Mouse (Mus musculus): ENCODE results near the gene Tbc1d9b. TPM values are rescaled to one million over a fixed set of nuclear protein-coding genes. Genes with fewer than 3 reads are reported as not detected.
"Not testable (repeated sequence)": the region's sequence is repeated elsewhere in the genome, so short reads cannot be mapped to it uniquely, and the experiment has no call there.

Gene Tbc1d9b
- polyA plus RNA-seq, 1 experiment from 2014 or later: 37.3 TPM

DNA sequence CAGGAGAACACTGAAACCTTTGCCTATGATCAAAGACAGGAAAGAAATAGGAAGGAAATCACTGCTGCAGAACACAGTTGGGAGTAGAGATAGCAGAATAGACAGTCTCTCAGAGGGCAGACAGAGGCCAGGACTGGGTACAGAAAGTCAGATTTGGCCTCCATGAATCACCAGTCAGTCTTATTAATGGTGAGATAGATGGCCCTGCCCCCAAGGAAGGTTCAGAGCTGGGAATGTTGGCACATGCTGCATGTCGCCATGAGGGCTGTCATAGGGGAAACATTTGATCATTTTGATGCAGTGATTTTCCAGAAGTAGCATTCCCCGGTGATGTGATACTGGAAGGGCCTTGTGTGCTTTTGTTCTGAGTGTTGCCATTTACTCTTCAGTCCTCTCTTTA is 31.5 kb upstream of the Tbc1d9b start:
- 82% methylated on average over 2 of the region's 2 CpGs for WGBS
- no peak overlapping the region for H3K9ac ChIP-seq (ENCODE audit: low read length)
- H3K27ac ChIP-seq (ENCODE audit: low read depth): no peak overlapping the region
- no peaks in the 10 kb centered on the region for H3K9me3 ChIP-seq (ENCODE audit: control insufficient read depth, low read length)
- no peak overlapping the region for H3K4me2 ChIP-seq (ENCODE audit: low read length)
- H3K4me1 ChIP-seq (replicated peaks; ENCODE audit: control insufficient read depth, insufficient read depth, low read length): no peaks in the 10 kb centered on the region
- no peak overlapping the region for H3K4me3 ChIP-seq (ENCODE audit: low read depth, low read length)
- peaks cover 19% of the 10 kb centered on the region for H3K36me3 ChIP-seq (ENCODE audit: control insufficient read depth, insufficient read depth, low read length)
- no peaks in the 10 kb centered on the region for H3K27me3 ChIP-seq (replicated peaks; ENCODE audit: control insufficient read depth, insufficient read depth, low read length)
- no peak for DNase-seq (ENCODE audit: low spot score)
- no peak for ATAC-seq (replicated peaks; ENCODE audit: low FRiP score, low TSS enrichment, low read depth)

DNA sequence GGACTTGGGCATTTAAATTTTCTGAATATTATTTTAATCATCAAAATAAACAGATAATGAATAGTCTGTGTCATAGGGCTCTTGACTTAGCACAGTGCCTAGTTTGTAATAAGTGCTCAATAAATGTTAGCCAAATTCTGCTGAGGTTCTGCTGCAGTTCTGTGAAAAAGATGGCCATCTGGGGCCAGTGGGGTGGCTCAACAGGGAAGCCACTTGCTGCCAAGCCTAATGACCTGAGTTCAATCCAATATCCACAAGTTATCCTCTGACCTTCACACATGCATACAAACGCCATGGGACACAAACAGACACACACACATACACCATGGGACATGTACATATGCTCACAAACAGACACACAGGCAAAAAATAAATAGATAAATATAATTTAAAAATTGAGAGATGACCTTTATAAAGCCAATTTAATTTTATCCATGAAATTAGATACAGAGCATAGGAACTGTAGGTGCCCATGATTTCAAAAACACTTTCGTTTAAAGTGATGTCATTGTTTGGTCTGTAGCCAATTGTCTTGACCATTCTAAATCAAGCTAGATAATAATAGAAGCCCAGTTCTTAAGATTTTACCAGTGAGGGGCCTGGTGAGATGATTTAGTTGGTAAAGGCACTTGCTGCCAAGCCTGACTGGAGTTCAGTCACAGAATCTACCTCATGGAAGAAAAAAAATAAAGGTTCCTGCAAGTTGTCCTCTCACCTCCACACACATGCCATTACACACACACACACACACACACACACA is 30.5 kb upstream of the Tbc1d9b start:
- no peaks in the 10 kb centered on the region for H3K4me1 ChIP-seq (replicated peaks; ENCODE audit: control insufficient read depth, insufficient read depth, low read length)
- no peak overlapping the region for H3K4me3 ChIP-seq (ENCODE audit: low read depth, low read length)
- peaks cover 19% of the 10 kb centered on the region for H3K36me3 ChIP-seq (ENCODE audit: control insufficient read depth, insufficient read depth, low read length)
- no peak overlapping the region for H3K9ac ChIP-seq (ENCODE audit: low read length)
- WGBS: 88% methylated on average over 2 of the region's 2 CpGs
- H3K4me2 ChIP-seq (ENCODE audit: low read length): no peak overlapping the region
- no peaks in the 10 kb centered on the region for H3K9me3 ChIP-seq (ENCODE audit: control insufficient read depth, low read length)
- DNase-seq (ENCODE audit: low spot score) (no peak), ATAC-seq (replicated peaks; ENCODE audit: low FRiP score, low TSS enrichment, low read depth) (no peak)
- no peak overlapping the region for H3K27ac ChIP-seq (ENCODE audit: low read depth)
- H3K27me3 ChIP-seq (replicated peaks; ENCODE audit: control insufficient read depth, insufficient read depth, low read length): no peaks in the 10 kb centered on the region

DNA sequence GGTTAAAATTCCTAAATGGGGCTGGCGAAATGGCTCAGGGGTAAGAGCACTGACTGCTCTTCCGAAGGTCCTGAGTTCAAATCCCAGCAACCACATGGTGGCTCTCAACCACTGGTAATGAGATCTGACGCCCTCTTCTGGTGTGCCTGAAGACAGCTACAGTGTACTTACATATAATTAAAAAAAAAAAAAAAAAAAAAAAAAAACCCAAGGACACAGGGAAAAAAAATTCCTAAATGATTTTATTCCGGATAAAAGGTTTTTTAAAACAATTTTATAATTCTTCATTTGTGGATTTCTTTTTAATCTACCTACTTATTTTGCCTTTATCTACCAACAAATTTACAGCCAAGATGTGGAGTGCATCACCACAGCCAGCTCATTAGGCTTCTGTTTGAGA is 29.2 kb upstream of the Tbc1d9b start:
- H3K4me2 ChIP-seq (ENCODE audit: low read length); H3K9ac ChIP-seq (ENCODE audit: low read length); H3K27me3 ChIP-seq (replicated peaks; ENCODE audit: control insufficient read depth, insufficient read depth, low read length); H3K4me1 ChIP-seq (replicated peaks; ENCODE audit: control insufficient read depth, insufficient read depth, low read length); ATAC-seq (replicated peaks; ENCODE audit: low FRiP score, low TSS enrichment, low read depth); H3K27ac ChIP-seq (ENCODE audit: low read depth); H3K9me3 ChIP-seq (ENCODE audit: control insufficient read depth, low read length); H3K4me3 ChIP-seq (ENCODE audit: low read depth, low read length); DNase-seq (ENCODE audit: low spot score): not testable (repeated sequence)
- 91% methylated on average over 4 of the region's 4 CpGs for WGBS
- 0 out of 2 replicates have a peak, but pooled peaks cover 15% of the 10 kb centered on the region for H3K36me3 ChIP-seq (ENCODE audit: control insufficient read depth, insufficient read depth, low read length)

DNA sequence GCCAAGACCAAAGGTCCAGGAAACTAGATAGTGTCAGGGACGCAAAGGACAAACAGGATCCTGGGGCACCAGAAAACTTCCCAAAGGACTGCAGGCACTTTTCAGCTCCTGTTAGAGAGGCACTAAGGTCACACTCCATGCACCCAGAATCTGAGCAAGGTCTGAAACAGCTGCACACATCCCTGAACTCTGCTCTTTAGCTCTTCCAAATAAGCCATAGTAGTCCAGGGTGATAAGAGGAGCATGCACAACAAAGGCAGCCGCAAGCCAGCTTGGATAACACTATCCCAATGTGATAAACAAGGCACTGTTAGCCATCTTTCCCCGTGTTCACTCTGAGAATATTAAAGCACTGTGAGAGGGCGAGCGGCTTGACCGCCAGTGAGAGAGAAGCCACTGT is 27.2 kb upstream of the Tbc1d9b start:
- Histone ChIP-seq H3K9me3 (ENCODE audit: control insufficient read depth, low read length) (no peaks in the 10 kb centered on the region), H3K4me2 (ENCODE audit: low read length) (no peak overlapping the region), H3K4me3 (ENCODE audit: low read depth, low read length) (no peak overlapping the region), H3K36me3 (ENCODE audit: control insufficient read depth, insufficient read depth, low read length) (0 out of 2 replicates have a peak, but pooled peaks cover 15% of the 10 kb centered on the region), H3K27me3 (replicated peaks; ENCODE audit: control insufficient read depth, insufficient read depth, low read length) (no peaks in the 10 kb centered on the region), H3K9ac (ENCODE audit: low read length) (no peak overlapping the region), H3K27ac (ENCODE audit: low read depth) (no peak overlapping the region), H3K4me1 (replicated peaks; ENCODE audit: control insufficient read depth, insufficient read depth, low read length) (no peaks in the 10 kb centered on the region)
- no peak for ATAC-seq (replicated peaks; ENCODE audit: low FRiP score, low TSS enrichment, low read depth)
- 90% methylated on average over 6 of the region's 6 CpGs for WGBS
- DNase-seq (ENCODE audit: low spot score): no peak

DNA sequence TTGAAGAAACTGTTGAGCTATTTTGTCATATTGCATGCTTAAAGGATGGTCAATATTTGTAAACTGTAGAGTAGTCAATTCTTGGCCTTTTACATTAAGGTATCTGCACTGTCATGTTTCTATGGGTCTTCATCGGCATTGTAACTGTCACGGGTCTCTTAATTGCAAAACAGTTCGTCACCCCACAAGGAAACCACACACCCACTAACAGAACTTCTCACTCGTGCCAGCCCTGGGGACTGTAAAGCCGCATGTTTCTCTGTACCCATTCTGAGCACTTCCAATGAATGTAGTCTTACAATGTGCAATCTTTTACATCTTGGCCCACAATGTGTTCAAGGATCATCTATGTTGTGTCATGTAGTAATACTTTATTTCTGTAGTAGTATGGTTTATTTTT is 26.0 kb upstream of the Tbc1d9b start:
- 92% methylated on average over 5 of the region's 5 CpGs for WGBS
- H3K4me3 ChIP-seq (ENCODE audit: low read depth, low read length): no peak overlapping the region

DNA sequence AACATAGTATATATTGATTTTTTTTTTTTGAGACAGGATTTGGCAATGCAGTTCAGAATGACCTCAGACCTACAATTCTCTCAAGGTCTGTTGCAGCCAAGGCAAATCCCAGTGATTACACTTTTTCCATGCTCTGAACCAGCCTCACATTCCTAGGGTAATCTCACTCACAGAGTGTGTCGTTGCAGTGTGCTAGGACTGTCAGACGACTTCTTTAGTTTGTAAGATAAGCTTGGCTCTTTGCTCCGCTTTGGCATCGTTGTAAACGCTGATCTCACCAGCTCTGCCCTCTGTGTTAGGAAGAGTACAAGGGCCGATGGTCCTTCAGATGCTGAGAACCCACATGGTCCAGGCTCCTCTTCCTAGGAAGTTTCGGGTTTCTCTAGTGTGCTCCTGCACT is 25.2 kb upstream of the Tbc1d9b start:
- 69% methylated on average over 7 of the region's 7 CpGs for WGBS
- no peak overlapping the region for H3K4me2 ChIP-seq (ENCODE audit: low read length)

More for the DNA sequence above, 26.0 kb upstream of the Tbc1d9b start:
- H3K27me3 ChIP-seq (replicated peaks; ENCODE audit: control insufficient read depth, insufficient read depth, low read length): no peaks in the 10 kb centered on the region
- H3K27ac ChIP-seq (ENCODE audit: low read depth): no peak overlapping the region
- no peak overlapping the region for H3K9ac ChIP-seq (ENCODE audit: low read length)
- H3K4me2 ChIP-seq (ENCODE audit: low read length): no peak overlapping the region
- DNase-seq (ENCODE audit: low spot score) (no peak), ATAC-seq (replicated peaks; ENCODE audit: low FRiP score, low TSS enrichment, low read depth) (no peak)
- no peaks in the 10 kb centered on the region for H3K4me1 ChIP-seq (replicated peaks; ENCODE audit: control insufficient read depth, insufficient read depth, low read length)
- 0 out of 2 replicates have a peak, but pooled peaks cover 15% of the 10 kb centered on the region for H3K36me3 ChIP-seq (ENCODE audit: control insufficient read depth, insufficient read depth, low read length)
- no peaks in the 10 kb centered on the region for H3K9me3 ChIP-seq (ENCODE audit: control insufficient read depth, low read length)

DNA sequence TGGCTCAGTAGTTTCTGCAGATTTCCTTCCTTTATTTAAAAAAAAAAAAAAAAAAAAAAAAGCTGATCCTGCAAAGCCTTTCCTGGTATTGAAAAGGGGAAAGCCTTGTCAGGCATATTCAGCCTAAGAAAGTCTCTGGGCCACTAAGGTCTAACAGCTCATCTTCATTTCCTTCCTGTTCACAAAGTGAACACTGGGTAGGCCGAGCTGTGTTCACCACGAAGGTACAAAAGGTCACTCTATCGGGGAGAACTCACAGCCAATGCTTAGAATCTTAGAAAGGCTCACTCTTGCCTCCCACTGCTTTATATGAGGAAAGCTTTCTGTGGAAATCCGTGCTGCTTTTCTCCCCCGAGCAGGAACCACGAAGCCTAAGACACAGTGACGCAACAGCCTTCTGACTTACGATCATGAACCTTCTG is 22.4 kb upstream of the Tbc1d9b start:
- Histone ChIP-seq H3K4me3 (ENCODE audit: low read depth, low read length) (no peak overlapping the region), H3K36me3 (ENCODE audit: control insufficient read depth, insufficient read depth, low read length) (0 out of 2 replicates have a peak, but pooled peaks cover 15% of the 10 kb centered on the region), H3K9ac (ENCODE audit: low read length) (no peak overlapping the region), H3K4me2 (ENCODE audit: low read length) (no peak overlapping the region), H3K27ac (ENCODE audit: low read depth) (peak overlapping the region; percentile 9; the same call in 1 of the 2 replicates), H3K9me3 (ENCODE audit: control insufficient read depth, low read length) (no peaks in the 10 kb centered on the region), H3K4me1 (replicated peaks; ENCODE audit: control insufficient read depth, insufficient read depth, low read length) (no peaks in the 10 kb centered on the region), H3K27me3 (replicated peaks; ENCODE audit: control insufficient read depth, insufficient read depth, low read length) (no peaks in the 10 kb centered on the region)
- ATAC-seq (replicated peaks; ENCODE audit: low FRiP score, low TSS enrichment, low read depth) (no peak), DNase-seq (ENCODE audit: low spot score) (no peak)
- WGBS: 73% methylated on average over 8 of the region's 8 CpGs

More for the DNA sequence above, 25.2 kb upstream of the Tbc1d9b start:
- no peak overlapping the region for H3K4me3 ChIP-seq (ENCODE audit: low read depth, low read length)
- ATAC-seq (replicated peaks; ENCODE audit: low FRiP score, low TSS enrichment, low read depth) (no peak), DNase-seq (ENCODE audit: low spot score) (no peak)
- H3K4me1 ChIP-seq (replicated peaks; ENCODE audit: control insufficient read depth, insufficient read depth, low read length): no peaks in the 10 kb centered on the region
- no peak overlapping the region for H3K27ac ChIP-seq (ENCODE audit: low read depth)
- no peaks in the 10 kb centered on the region for H3K27me3 ChIP-seq (replicated peaks; ENCODE audit: control insufficient read depth, insufficient read depth, low read length)
- 0 out of 2 replicates have a peak, but pooled peaks cover 15% of the 10 kb centered on the region for H3K36me3 ChIP-seq (ENCODE audit: control insufficient read depth, insufficient read depth, low read length)
- no peaks in the 10 kb centered on the region for H3K9me3 ChIP-seq (ENCODE audit: control insufficient read depth, low read length)
- no peak overlapping the region for H3K9ac ChIP-seq (ENCODE audit: low read length)

DNA sequence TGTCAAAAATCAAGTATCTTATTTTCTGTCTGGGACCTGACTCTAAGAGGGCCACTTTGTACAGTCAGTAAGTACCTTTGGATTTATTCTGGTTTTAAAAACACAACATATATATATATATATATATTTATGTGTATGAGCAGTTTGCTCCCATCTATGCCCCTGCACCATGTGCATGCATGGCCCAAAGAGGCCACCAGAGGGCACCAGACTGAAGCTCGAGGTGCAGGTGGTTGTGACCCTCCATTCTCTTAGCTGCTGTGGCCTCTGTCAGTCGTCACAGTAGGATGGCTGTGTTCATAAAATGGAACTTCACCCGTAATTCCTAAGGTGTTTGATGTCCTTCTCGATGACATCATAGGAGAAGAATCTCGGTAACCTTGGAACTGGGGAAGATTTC is 16.9 kb upstream of the Tbc1d9b start:
- Histone ChIP-seq H3K4me1 (replicated peaks; ENCODE audit: control insufficient read depth, insufficient read depth, low read length) (no peaks in the 10 kb centered on the region), H3K9me3 (ENCODE audit: control insufficient read depth, low read length) (no peaks in the 10 kb centered on the region), H3K36me3 (ENCODE audit: control insufficient read depth, insufficient read depth, low read length) (no peaks in the 10 kb centered on the region), H3K4me2 (ENCODE audit: low read length) (no peak overlapping the region), H3K4me3 (ENCODE audit: low read depth, low read length) (no peak overlapping the region), H3K27ac (ENCODE audit: low read depth) (no peak overlapping the region), H3K9ac (ENCODE audit: low read length) (no peak overlapping the region), H3K27me3 (replicated peaks; ENCODE audit: control insufficient read depth, insufficient read depth, low read length) (no peaks in the 10 kb centered on the region)
- 17% methylated on average over 5 of the region's 5 CpGs for WGBS
- ATAC-seq (replicated peaks; ENCODE audit: low FRiP score, low TSS enrichment, low read depth): peak; percentile 64; the same call in 1 of the 2 replicates
- DNase-seq (ENCODE audit: low spot score): peak; percentile 80

DNA sequence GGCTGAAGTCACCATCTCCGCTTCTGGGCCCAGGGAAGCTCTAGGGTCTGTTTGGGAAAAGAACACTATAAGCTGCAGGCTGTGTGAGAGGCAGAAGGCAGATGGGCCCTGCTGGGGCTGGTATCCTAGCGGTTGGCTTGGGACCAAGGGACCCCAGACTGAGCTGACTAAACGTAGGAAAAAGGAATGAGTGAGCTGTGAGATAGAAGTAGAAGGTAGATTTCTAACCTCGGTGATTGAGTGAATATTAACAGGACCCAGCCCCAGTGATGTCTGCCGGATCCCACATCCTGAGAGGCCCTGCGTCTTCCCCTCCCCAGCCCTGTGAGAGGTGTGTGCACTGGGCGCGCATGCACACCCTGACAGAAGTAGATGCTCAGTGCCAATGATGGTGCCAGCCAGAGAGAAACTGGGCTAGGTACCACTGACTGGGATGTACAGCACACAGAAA is 8.5 kb upstream of the Tbc1d9b start:
- WGBS: 91% methylated on average over 8 of the region's 8 CpGs
- DNase-seq (ENCODE audit: low spot score): no peak
- Histone ChIP-seq H3K4me1 (replicated peaks; ENCODE audit: control insufficient read depth, insufficient read depth, low read length) (no peaks in the 10 kb centered on the region), H3K9me3 (ENCODE audit: control insufficient read depth, low read length) (no peaks in the 10 kb centered on the region), H3K36me3 (ENCODE audit: control insufficient read depth, insufficient read depth, low read length) (no peaks in the 10 kb centered on the region), H3K4me3 (ENCODE audit: low read depth, low read length) (no peak overlapping the region), H3K27me3 (replicated peaks; ENCODE audit: control insufficient read depth, insufficient read depth, low read length) (no peaks in the 10 kb centered on the region), H3K4me2 (ENCODE audit: low read length) (no peak overlapping the region), H3K27ac (ENCODE audit: low read depth) (no peak overlapping the region), H3K9ac (ENCODE audit: low read length) (no peak overlapping the region)
- no peak for ATAC-seq (replicated peaks; ENCODE audit: low FRiP score, low TSS enrichment, low read depth)

All from intestine, embryonic 14.5 days (tissue).